Mouse (Mus musculus): Measurements from ENCODE around the gene Spred2.

DNA sequence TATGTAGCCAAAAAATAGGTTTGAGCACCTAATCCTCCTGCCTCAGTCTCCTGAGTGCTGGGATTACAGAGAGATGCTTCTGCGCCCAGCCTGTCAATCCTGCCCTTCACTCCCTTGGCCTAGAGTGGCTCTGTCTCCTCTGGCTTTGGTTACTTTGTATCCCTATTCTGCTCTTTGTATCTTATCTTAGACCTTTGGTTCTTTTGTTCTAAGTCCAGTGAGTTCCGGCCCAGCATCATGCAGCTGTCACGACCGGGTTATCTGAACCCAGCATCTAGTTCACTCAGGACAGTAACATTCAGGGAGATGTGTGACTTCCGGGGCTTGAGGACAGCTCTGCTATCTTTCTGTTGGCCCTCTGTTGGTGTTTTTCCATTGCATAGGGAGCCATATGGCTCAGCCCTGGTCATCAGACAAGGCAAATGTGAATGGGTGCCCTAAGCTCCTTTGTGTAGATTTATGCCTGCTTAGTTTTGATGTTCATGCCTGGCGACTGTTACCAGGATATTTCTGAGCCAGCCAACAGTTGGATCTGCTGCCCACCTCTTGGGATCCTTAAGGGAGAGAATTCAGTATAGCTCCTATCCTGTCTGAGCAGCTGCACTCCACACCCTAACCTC, 109.5 kb downstream of the Spred2 start:
- TF ChIP-seq POLR2A (IDR thresholded peaks at IDR 0.05; ENCODE audit: borderline replicate concordance, low read depth, low read length): no peak
- TF ChIP-seq CTCF (IDR thresholded peaks at IDR 0.05; ENCODE audit: low read depth, low read length): no peak
